Mouse (Mus musculus): ENCODE data around the gene Smim23. TPM values are rescaled to one million over a fixed set of nuclear protein-coding genes. Genes with fewer than 3 reads are reported as not detected.

Smim23 gene
- not detected in 2 replicates for polyA plus RNA-seq (2015; fragmentation: Nextera tagmentation; extraction: Ambion mirVana)

DNA sequence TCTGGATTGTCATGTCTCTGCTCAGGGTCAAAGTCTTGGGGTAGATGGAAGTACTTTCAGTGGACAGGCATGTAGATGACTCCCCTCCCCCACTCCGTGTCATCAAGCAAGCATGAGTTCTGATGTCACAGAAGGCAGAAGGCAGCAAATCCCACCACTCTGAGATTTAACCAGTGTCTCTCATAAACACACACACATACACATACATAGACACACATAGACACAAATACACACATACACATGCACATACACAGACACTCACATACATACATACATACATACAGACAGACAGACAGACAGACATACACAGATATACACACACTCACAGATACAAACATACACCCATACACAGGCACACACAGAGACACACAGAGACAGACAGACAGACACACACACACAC, at the start of gene Smim23:
TSS of gene Smim23 (minus strand) at position 101 of the 400 bp plus-strand sequence.
- no peak within 1 kb of the TSS for H3K9ac ChIP-seq
- no peak within 1 kb of the TSS for H3K27ac ChIP-seq
- H3K36me3 ChIP-seq = no peaks in the 10 kb centered on the region
- H3K27me3 ChIP-seq = no peaks in the 10 kb centered on the region; the same call in none of the 2 replicates
- no peak for ATAC-seq (ENCODE audit: insufficient number of reproducible peaks, insufficient read depth, low FRiP score, low TSS enrichment, low read depth)
- no peak within 1 kb of the TSS for H3K4me3 ChIP-seq
- H3K4me2 ChIP-seq = no peak within 1 kb of the TSS
- H3K4me1 ChIP-seq = no peaks in the 10 kb centered on the region
- H3K9me3 ChIP-seq = no peaks in the 10 kb centered on the region
- WGBS = 82% methylated on average over 1 of the region's 1 CpGs

- no peak for ATAC-seq (ENCODE audit: insufficient number of reproducible peaks, insufficient read depth, low FRiP score, low TSS enrichment, low read depth)
- WGBS = 77% methylated on average over 10 of the region's 10 CpGs
Measured at GRCm38 (mm10) chr11:32868619-32869383, 44.4 kb upstream of the Smim23 start.

GRCm38 (mm10) chr11:32864615-32865014, 40.2 kb upstream of the Smim23 start:
- no peak overlapping the region for H3K27ac ChIP-seq
- WGBS = 82% methylated on average over 5 of the region's 5 CpGs
- no peak overlapping the region for H3K4me3 ChIP-seq
- H3K4me2 ChIP-seq = no peak overlapping the region
- H3K4me1 ChIP-seq = peaks cover 24% of the 10 kb centered on the region
- H3K27me3 ChIP-seq = 0 out of 2 replicates have a peak, but pooled peaks cover 8% of the 10 kb centered on the region
- no peak for ATAC-seq (ENCODE audit: insufficient number of reproducible peaks, insufficient read depth, low FRiP score, low TSS enrichment, low read depth)
- H3K9me3 ChIP-seq = no peaks in the 10 kb centered on the region
- no peaks in the 10 kb centered on the region for H3K36me3 ChIP-seq
- H3K9ac ChIP-seq = no peak overlapping the region

More at GRCm38 (mm10) chr11:32868619-32869383, 44.4 kb upstream of the Smim23 start:
- H3K27ac ChIP-seq = no peak overlapping the region
- peaks cover 7% of the 10 kb centered on the region; the same call in 1 of the 2 replicates for H3K27me3 ChIP-seq
- H3K9me3 ChIP-seq = peaks cover 5% of the 10 kb centered on the region; the same call in 1 of the 2 replicates
- no peak overlapping the region for H3K4me3 ChIP-seq
- no peak overlapping the region for H3K9ac ChIP-seq
- H3K36me3 ChIP-seq = no peaks in the 10 kb centered on the region
- H3K4me1 ChIP-seq = peaks cover 24% of the 10 kb centered on the region
- H3K4me2 ChIP-seq = no peak overlapping the region

- peaks cover 11% of the 10 kb centered on the region for H3K4me1 ChIP-seq
- 26% methylated on average over 8 of the region's 8 CpGs for WGBS
- H3K4me3 ChIP-seq = no peak overlapping the region
- ATAC-seq (ENCODE audit: insufficient number of reproducible peaks, insufficient read depth, low FRiP score, low TSS enrichment, low read depth) = no peak
- H3K27ac ChIP-seq = no peak overlapping the region
- 0 out of 2 replicates have a peak overlapping the region, but pooled peaks have one; percentile 8 for H3K9ac ChIP-seq
- H3K36me3 ChIP-seq = no peaks in the 10 kb centered on the region
- H3K4me2 ChIP-seq = no peak overlapping the region
- no peaks in the 10 kb centered on the region for H3K27me3 ChIP-seq
- H3K9me3 ChIP-seq = no peaks in the 10 kb centered on the region
Measured at GRCm38 (mm10) chr11:32857418-32857879, 33.0 kb upstream of the Smim23 start.

DNA sequence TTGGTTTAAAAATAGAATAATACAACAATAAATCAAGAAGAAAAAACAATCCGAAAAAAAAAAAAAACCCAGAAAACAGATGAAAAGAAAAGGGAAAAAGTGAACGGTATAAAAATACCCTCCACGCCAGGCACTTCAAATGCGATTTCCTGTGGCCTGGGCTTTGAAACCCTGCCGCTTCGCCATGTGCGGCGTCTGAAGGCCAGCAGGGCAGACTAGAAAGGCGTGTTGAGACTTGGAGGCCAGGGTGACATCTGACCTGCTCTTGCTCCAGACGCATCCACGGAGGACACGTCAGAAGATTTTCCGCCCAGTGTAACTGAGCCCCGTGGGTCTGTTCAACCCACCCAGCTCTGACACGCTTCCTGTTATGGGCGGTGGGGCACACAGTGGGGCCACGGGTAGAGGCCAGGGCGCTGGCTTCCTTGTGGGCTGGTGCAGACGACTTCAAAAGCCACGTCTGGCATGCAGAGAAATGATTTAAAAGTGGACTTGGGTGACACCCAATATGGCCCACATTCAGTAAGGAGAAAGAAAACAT, 22.3 kb upstream of the Smim23 start:
- H3K4me1 ChIP-seq = peaks cover 17% of the 10 kb centered on the region
- H3K27me3 ChIP-seq = no peaks in the 10 kb centered on the region
- no peak overlapping the region for H3K4me3 ChIP-seq
- WGBS = 33% methylated on average over 20 of the region's 20 CpGs
- no peaks in the 10 kb centered on the region for H3K9me3 ChIP-seq
- ATAC-seq (ENCODE audit: insufficient number of reproducible peaks, insufficient read depth, low FRiP score, low TSS enrichment, low read depth) = no peak
- no peak overlapping the region for H3K9ac ChIP-seq
- H3K36me3 ChIP-seq = no peaks in the 10 kb centered on the region
- peak overlapping the region; percentile 36 for H3K4me2 ChIP-seq
- peak overlapping the region; percentile 72; the same call in 1 of the 2 replicates for H3K27ac ChIP-seq

- 80% methylated on average over 5 of the region's 5 CpGs for WGBS
- no peak overlapping the region for H3K27ac ChIP-seq
- no peak overlapping the region for H3K4me3 ChIP-seq
Measured at GRCm38 (mm10) chr11:32841169-32841568, 16.8 kb upstream of the Smim23 start.

DNA sequence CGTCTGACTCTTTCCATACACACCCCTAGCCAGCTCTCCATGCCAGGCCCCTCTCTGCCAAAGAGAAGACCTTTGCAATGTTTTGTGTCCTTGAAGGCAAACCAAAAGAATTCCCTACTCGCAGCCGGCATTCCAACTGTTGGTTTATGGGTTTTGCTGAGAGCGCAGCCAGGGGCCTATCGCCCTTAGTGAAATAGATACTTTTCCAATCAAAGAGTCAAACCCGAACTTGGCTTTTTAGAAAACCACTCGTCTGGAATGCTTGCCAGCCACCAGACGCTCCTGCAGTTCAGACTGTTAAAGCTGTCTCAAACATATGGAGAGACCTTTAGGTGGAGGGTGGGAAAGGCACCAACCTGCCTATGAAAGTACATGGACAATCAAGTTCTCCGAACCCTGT, 15.9 kb upstream of the Smim23 start:
- Histone ChIP-seq H3K4me1 (peaks cover 8% of the 10 kb centered on the region; the same call in 1 of the 2 replicates), H3K27ac (peak overlapping the region; percentile 9; the same call in 1 of the 2 replicates), H3K9ac (no peak overlapping the region), H3K9me3 (no peaks in the 10 kb centered on the region), H3K36me3 (no peaks in the 10 kb centered on the region), H3K4me2 (no peak overlapping the region), H3K27me3 (no peaks in the 10 kb centered on the region; the same call in 1 of the 2 replicates), H3K4me3 (no peak overlapping the region)
- no peak for ATAC-seq (ENCODE audit: insufficient number of reproducible peaks, insufficient read depth, low FRiP score, low TSS enrichment, low read depth)
- 41% methylated on average over 9 of the region's 9 CpGs for WGBS

More at GRCm38 (mm10) chr11:32841169-32841568, 16.8 kb upstream of the Smim23 start:
- H3K9ac ChIP-seq = no peak overlapping the region
- no peaks in the 10 kb centered on the region for H3K9me3 ChIP-seq
- no peaks in the 10 kb centered on the region for H3K36me3 ChIP-seq
- H3K4me2 ChIP-seq = no peak overlapping the region
- peaks cover 12% of the 10 kb centered on the region for H3K4me1 ChIP-seq
- no peak for ATAC-seq (ENCODE audit: insufficient number of reproducible peaks, insufficient read depth, low FRiP score, low TSS enrichment, low read depth)
- no peaks in the 10 kb centered on the region for H3K27me3 ChIP-seq

DNA sequence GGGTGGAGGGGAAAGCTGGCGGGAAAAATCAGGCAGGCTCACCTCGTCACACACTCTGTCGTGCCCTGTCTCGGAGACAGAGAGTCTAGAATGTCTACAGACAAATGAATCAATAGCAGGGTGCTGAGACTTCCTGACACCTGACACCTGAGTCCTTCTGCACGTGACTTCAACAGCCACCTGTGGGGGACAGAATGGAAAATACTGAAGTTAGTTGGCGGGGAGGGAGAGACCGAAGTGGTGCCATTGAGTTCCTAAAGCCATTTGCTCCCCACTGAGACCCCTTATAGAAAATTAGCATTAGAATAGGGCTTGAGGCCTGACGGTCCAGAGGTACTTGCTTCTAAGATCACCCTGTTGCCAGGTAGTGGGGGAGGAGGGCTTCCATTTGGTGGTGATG, 10.6 kb upstream of the Smim23 start:
- 18% methylated on average over 8 of the region's 8 CpGs for WGBS
- Histone ChIP-seq H3K27me3 (no peaks in the 10 kb centered on the region; the same call in 1 of the 2 replicates), H3K27ac (no peak overlapping the region), H3K9ac (no peak overlapping the region), H3K4me3 (no peak overlapping the region), H3K9me3 (no peaks in the 10 kb centered on the region), H3K4me1 (peaks cover 6% of the 10 kb centered on the region; the same call in 1 of the 2 replicates), H3K4me2 (no peak overlapping the region), H3K36me3 (no peaks in the 10 kb centered on the region)
- ATAC-seq (ENCODE audit: insufficient number of reproducible peaks, insufficient read depth, low FRiP score, low TSS enrichment, low read depth) = no peak

- H3K27ac ChIP-seq = no peak overlapping the region
- WGBS = 43% methylated on average over 13 of the region's 13 CpGs
- H3K4me3 ChIP-seq = no peak overlapping the region
- H3K9me3 ChIP-seq = no peaks in the 10 kb centered on the region
- ATAC-seq (ENCODE audit: insufficient number of reproducible peaks, insufficient read depth, low FRiP score, low TSS enrichment, low read depth) = no peak
- H3K4me1 ChIP-seq = peaks cover 6% of the 10 kb centered on the region; the same call in 1 of the 2 replicates
- no peak overlapping the region for H3K4me2 ChIP-seq
- no peak overlapping the region for H3K9ac ChIP-seq
- no peaks in the 10 kb centered on the region for H3K36me3 ChIP-seq
- no peaks in the 10 kb centered on the region; the same call in 1 of the 2 replicates for H3K27me3 ChIP-seq
Measured at GRCm38 (mm10) chr11:32834367-32834918, 10.0 kb upstream of the Smim23 start.

GRCm38 (mm10) chr11:32817566-32817965, 6.8 kb downstream of the Smim23 start:
- no peak overlapping the region for H3K4me2 ChIP-seq
- no peak overlapping the region for H3K27ac ChIP-seq
- H3K36me3 ChIP-seq = no peaks in the 10 kb centered on the region
- no peaks in the 10 kb centered on the region for H3K4me1 ChIP-seq
- no peak overlapping the region for H3K9ac ChIP-seq
- ATAC-seq (ENCODE audit: insufficient number of reproducible peaks, insufficient read depth, low FRiP score, low TSS enrichment, low read depth) = no peak
- H3K9me3 ChIP-seq = no peaks in the 10 kb centered on the region
- H3K27me3 ChIP-seq = peaks cover 5% of the 10 kb centered on the region
- no peak overlapping the region for H3K4me3 ChIP-seq
- WGBS = 90% methylated on average over 12 of the region's 12 CpGs

DNA sequence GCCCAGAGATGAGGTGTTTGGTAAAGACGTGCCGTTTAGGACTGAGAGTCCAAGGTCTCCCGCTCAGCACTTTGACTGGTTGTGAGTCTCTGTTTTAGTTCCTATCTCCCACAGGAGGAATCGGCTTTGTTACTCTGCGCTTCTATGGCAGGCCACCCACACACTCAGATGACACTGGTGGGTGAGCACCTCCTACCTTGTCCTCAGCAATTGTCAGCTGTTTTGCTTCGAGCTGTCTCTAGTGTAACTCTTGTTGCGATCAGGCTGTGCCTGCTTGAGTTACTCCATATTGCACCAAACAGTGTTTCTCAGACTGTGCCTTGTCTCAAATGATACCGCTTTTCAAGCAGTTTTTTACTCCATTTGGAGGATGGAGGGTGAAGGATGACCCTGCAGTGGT, 10.1 kb downstream of the Smim23 start:
- no peaks in the 10 kb centered on the region for H3K4me1 ChIP-seq
- no peak overlapping the region for H3K27ac ChIP-seq
- WGBS = 87% methylated on average over 8 of the region's 8 CpGs
- H3K9me3 ChIP-seq = no peaks in the 10 kb centered on the region
- no peak overlapping the region for H3K9ac ChIP-seq
- no peak for ATAC-seq (ENCODE audit: insufficient number of reproducible peaks, insufficient read depth, low FRiP score, low TSS enrichment, low read depth)
- peaks cover 12% of the 10 kb centered on the region for H3K27me3 ChIP-seq
- H3K4me2 ChIP-seq = no peak overlapping the region
- no peak overlapping the region for H3K4me3 ChIP-seq
- no peaks in the 10 kb centered on the region for H3K36me3 ChIP-seq

Measured in embryonic facial prominence, embryonic 13.5 days (tissue).